Mouse (Mus musculus) layer of hippocampus, adult 18-20 months (tissue): ENCODE data around the gene Bysl. TPM values are rescaled to one million over a fixed set of nuclear protein-coding genes. Genes with fewer than 3 reads are reported as not detected.
"Not testable (repeated sequence)": the region's sequence is repeated elsewhere in the genome, so short reads cannot be mapped to it uniquely, and the experiment has no call there.

Source experiments
- DNase-seq, 2 experiments: peaks; one replicate each; pipeline ENCODE4 v3.0.0; 2022; ENCODE audit warnings: low spot score in 2 of 2
- total RNA-seq, 2 experiments: library from RNA; stranded (reverse); gene quantifications; 2 replicates each; pipeline ENCODE4 v1.2.3; 2021

The Bysl gene
- total RNA-seq, 2 experiments from 2014 or later, result 19.4 to 19.5 TPM

GRCm38 (mm10) chr17:47622912-47623554 is 11.7 kb upstream of the Bysl start:
- DNase-seq, result no peak

DNA sequence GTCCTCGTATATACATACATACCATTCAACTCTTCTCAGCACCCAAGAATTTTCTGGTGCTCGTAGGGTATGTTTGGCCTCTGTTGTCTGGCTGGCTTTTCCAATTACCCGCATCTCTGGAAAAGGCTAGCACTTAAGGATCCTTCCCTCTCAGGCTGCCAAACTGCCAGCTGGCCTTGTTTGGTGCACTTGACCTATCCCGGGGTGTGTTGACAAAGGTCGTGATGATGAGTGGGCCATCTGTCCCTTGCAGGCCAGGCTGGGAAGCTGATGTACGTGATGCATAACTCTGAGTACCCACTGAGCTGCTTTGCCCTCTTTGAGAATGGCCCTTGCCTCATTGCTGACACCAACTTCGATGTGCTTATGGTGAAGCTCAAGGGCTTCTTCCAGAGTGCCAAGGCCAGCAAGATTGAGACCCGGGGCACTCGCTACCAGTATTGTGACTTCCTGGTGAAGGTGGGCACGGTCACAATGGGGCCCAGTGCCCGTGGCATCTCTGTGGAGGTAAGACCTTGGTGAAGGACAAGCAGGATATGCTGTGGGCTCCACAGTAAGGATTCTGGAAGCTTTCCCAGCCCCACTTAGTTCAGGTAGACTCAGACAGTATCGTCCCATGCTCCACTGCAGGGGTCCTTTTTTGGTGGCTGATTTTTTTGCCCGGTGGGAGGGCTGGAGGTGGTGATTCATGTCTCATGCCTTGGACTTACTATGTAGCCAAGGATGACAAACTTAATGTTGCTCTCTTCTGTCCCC is 7.4 kb upstream of the Bysl start:
- DNase-seq, result no peak

DNA sequence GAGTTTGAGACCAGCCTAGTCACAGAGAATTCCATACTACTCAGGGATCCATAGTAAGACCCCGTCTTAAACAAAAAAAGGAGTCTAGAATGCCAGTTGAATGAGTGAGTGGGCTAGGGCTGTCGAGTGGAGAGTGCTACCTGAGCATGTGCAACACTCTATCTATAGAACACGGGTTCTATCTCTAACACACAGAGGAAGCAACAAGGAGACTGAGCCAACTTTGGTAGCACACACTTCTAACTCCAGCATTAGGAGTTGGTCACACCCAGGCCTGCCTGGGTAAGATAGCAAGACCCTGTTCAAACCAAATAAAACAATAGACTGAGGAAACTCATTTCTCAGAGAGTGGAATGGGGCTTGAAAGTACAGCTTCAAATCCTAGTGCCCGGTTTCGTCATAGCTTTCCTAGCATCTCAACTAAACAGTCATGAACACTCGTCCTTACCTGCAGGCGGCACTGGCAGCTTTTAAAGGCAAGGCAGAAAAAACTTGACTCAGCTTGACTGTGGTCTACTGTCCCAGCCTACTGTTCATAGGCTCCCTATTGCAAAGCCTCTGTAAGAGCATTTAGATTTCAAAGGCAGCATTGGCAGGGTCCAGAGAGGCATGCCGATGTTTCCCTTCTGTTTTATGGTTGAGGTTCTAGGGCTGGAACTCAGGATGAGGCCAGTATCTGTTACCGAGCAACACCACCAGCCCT is 6.5 kb upstream of the Bysl start:
- DNase-seq, result no peak

DNA sequence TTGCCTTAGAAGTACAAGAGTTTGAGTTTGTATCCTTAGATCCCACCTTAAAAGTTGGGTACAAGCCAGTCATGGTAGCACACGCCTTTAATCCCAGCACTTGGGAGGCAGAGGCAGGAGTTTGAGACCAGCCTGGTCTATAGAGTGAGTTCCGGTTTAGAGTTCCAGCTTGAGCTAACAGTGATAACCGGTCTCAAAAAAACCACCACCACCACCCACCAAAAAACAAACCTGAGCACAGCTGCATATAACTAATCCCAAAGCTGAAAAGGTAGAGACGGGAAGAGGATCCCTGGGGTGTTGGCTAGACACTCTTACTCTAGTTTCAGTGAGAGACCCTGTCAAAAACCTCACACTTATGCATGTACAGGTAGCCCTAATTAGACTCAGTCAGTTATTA is 5.4 kb upstream of the Bysl start:
- no peak for DNase-seq

GRCm38 (mm10) chr17:47616119-47616518 is 4.8 kb upstream of the Bysl start:
- DNase-seq, result no peak

GRCm38 (mm10) chr17:47614018-47614417 is 2.7 kb upstream of the Bysl start:
- peak in 1 of 2 experiments; percentile 47 for DNase-seq

DNA sequence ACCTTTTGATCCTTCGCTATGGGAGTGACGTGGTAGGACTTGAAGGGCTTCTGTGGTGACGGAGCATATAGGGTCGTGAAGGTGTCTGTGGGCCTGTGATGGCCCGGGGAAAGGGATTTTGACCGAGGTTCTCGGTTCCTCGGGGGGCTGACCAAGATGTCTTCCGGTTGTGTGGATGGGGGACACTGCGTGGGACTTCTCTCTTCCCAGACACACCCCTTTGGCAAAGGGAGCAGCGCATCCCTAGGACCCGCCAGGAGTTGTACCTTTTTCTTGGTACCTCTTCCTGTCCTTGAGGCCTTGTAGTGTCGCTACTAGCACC is 330 bp upstream of the Bysl start:
- no peak for DNase-seq

- no peak for DNase-seq
Observed at GRCm38 (mm10) chr17:47609182-47609581, 2.1 kb downstream of the Bysl start.

DNA sequence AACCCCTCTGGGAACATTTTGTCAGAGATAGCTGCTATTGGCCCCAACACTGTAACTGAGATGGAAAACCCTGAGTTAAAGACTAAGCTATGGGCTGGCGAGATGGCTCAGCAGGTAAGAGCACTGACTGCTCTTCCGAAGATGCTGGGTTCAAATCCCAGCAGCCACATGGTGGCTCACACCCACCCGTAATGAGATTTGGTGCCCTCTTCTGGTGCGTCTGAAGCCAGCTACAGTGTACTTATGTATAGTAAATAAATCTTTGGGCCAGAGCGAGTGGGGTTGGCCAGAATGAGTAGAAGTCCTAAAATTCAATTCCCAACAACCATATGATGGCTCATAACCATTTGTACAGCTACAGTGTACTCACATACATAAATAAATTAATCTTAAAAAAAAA is 5.1 kb downstream of the Bysl start:
- DNase-seq, result no peak

DNA sequence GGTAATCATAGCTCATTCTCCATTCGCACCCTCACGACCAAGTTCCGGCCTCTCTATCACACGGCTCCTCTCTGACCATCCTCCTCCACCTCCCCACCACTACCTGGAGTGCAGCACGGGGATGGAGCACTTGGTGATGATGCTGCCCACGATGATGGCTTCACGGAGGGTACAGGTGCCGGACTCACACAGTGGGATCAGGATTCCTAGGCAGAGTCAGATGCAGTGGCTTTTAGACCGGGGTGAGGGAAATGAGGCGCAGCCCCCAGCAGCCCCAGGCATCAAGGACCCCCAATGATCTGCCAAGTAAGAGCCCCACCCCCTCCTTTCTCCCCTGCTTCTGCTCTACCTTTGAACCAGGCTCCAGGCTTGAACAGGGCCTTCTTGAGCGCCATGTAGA is 9.0 kb downstream of the Bysl start:
- no peak for DNase-seq

DNA sequence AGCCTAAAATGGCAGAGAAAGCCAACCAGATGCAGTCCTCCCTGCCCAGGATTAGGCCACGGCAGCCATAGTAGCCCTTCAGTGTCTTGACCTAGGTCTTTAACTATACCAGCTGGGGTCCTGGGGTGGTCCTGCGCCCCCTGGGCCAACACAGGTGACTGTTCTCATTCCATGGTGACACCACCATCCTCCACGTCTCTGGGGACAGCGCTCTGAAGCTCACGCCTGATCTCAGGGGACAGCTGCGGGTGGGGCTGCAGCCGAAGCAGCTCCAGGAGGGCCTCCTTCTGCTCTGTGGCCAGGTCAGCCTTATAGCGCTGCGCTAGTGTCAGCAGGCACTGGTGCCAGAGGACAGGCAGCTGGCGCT is 9.9 kb downstream of the Bysl start:
- no peak for DNase-seq

- DNase-seq, result no peak
Observed at GRCm38 (mm10) chr17:47600601-47601388, 10.5 kb downstream of the Bysl start.

DNA sequence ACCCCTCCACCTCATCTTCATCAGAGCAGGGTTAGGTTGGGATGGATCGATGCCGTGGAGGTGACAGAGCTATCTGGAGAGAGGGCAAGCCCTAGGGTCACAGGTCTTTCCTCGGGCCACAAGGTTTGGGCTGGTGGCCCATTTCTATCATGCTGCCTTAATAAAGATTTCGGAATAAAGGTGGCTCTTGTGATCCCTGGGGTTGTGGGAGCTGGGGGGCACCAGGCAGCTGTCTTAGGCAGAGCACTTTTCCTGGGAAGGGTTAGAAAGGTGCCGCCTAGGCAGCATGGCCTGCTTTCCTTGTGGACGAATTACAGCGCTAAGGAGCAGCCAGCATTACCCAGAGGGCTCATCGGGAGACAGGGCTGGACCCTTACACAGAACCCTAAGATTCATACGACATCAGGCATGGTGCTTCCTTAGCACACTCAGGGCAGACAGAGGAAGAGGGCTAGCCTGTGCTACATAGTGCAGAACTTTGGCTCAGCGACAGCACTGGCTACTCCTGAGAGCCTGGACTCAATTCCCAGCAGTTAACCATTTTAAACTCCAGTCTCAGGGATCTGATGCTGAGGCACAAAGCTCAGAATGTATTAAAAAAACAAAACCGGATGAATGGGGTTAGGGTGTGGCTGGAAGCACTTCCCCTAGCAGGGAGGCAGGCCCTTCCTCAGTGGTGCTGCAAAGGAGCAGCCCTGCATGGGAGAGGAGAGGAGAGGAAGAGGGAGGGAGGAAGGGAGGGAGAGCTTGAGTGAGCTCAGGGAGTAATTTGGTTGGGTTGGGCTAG is 11.6 kb downstream of the Bysl start:
- DNase-seq, result no peak

GRCm38 (mm10) chr17:47598580-47599304 is 12.6 kb downstream of the Bysl start:
- DNase-seq, result not testable (repeated sequence)

DNA sequence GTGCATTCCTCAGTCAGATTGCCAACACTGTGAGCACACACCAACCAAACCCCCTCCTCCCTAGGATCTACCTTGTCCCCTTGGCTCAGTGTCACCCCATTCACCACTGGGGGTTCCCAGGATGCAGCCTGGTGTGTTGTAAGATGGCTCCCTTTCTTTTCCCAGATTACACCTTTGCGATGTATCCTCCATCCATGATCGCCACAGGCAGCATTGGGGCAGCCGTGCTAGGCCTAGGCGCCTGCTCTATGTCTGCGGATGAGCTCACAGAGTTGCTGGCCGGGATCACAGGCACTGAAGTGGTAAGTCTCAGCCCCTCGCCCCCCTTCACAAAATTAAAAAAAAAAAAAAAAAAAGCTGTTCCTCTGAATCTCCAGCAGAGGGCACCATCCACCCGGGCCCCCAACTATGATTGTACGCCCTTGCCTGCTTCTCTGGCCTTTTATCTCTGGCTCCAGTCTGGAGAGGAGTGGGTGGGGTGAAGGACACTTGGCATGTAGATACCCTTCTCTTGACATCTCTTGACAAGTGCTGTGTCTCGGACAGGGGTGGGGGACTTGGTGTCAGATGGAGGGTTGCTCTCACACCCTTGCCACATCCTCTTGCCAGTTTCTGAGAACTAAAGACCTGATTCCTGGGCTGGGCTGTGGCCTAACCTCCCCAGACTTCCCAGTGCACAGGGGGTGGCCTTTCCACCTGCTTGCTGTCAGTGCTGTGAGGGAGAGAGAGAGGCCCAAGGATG is 13.3 kb downstream of the Bysl start:
- DNase-seq, result peak in 1 of 2 experiments; percentile 39

GRCm38 (mm10) chr17:47597261-47597660 is 14.0 kb downstream of the Bysl start:
- DNase-seq, result no peak

DNA sequence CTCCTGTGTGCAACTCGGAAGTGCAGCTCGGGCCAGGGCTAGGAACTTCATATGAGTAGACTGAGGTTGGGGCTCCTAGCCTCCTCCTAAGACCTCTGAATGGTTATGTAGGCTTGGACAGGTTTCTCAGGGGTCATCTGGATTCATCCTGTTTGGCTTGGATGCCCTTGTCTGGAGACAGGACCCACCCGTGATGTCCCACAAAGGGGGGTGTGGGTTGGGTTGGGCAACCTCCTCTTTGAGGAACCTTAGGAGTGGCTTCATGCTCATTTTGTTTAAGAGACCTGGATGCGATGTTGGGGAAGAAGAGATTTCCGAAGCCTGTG is 14.5 kb downstream of the Bysl start:
- no peak for DNase-seq

- no peak for DNase-seq
Observed at GRCm38 (mm10) chr17:47596162-47596838, 15.0 kb downstream of the Bysl start.
